Mouse (Mus musculus) kidney, postnatal 0 days (tissue): ENCODE results near the gene Kctd21. TPM values are rescaled to one million over a fixed set of nuclear protein-coding genes. Genes with fewer than 3 reads are reported as not detected.

Experiments used
- ATAC-seq: fragments of 200-750 bp; cut with Nextera tagmentation; replicated peaks from 2 replicates; pipeline ENCODE4 v1.8.0; 2017; ENCODE audit warnings: low read depth, moderate number of reproducible peaks, moderate TSS enrichment, moderate library complexity; ENCODE audit not compliant: low FRiP score
- DNase-seq: peaks from one replicate; pipeline ENCODE4 v3.0.0-alpha.2; 2016; ENCODE audit warnings: low spot score
- H3K27ac ChIP-seq: fragments of 300-500 bp; sonication (generic); 2 replicates; pipeline ENCODE4 v1.5.1; 2014; ENCODE audit warnings: mild to moderate bottlenecking
- H3K27me3 ChIP-seq: fragments of 300-500 bp; sonication (generic); 2 replicates; pipeline ENCODE4 v1.6.1; 2014; ENCODE audit warnings: low read length, mixed read lengths; ENCODE audit not compliant: insufficient read depth
- H3K36me3 ChIP-seq: fragments of 300-500 bp; sonication (generic); 2 replicates; pipeline ENCODE4 v1.6.1; 2014; ENCODE audit warnings: low read length, mixed read lengths; ENCODE audit not compliant: insufficient read depth
- H3K4me1 ChIP-seq: fragments of 300-500 bp; sonication (generic); replicated peaks from 2 replicates; pipeline ENCODE4 v1.6.1; 2014; ENCODE audit warnings: antibody characterized with exemption, low read length, mixed read lengths; ENCODE audit not compliant: insufficient read depth
- H3K4me2 ChIP-seq: fragments of 300-500 bp; sonication (generic); 2 replicates; pipeline ENCODE4 v1.6.1; 2014; ENCODE audit warnings: mild to moderate bottlenecking, low read length, moderate library complexity, mixed read lengths
- H3K4me3 ChIP-seq: fragments of 300-500 bp; sonication (generic); replicated peaks from 2 replicates; pipeline ENCODE4 v1.5.1; 2014; ENCODE audit warnings: low read depth, low read length
- H3K9ac ChIP-seq: fragments of 300-500 bp; sonication (generic); 2 replicates; pipeline ENCODE4 v1.6.1; 2014; ENCODE audit warnings: low read depth, low read length
- H3K9me3 ChIP-seq: fragments of 300-500 bp; sonication (generic); replicated peaks from 2 replicates; pipeline ENCODE4 v1.6.1; 2016; ENCODE audit warnings: low read length, inconsistent platforms, mixed read lengths
- CTCF ChIP-seq: IDR thresholded peaks from 2 replicates; pipeline ENCODE4 v1.5.1; 2016; ENCODE audit warnings: antibody characterized with exemption, low read depth, mild to moderate bottlenecking, moderate library complexity
- WGBS: fragments of 180-500 bp; shearing (Covaris S2); extraction: QIAGEN DNeasy Blood & Tissue Kit; methylation state at CpG from one replicate; pipeline ENCODE4 v1.1.7; 2014; 5-methylcytosine and 5-hydroxymethylcytosine counted together
- polyA plus RNA-seq: library from polyadenylated mRNA; unstranded; fragments of >200 nt; fragmentation: Nextera tagmentation; extraction: Ambion mirVana; gene quantifications from 2 replicates; pipeline ENCODE4 v1.2.1, GENCODE M21; 2015

The Kctd21 gene
- polyA plus RNA-seq, 1 experiment from 2014 or later: 2.0 TPM

DNA sequence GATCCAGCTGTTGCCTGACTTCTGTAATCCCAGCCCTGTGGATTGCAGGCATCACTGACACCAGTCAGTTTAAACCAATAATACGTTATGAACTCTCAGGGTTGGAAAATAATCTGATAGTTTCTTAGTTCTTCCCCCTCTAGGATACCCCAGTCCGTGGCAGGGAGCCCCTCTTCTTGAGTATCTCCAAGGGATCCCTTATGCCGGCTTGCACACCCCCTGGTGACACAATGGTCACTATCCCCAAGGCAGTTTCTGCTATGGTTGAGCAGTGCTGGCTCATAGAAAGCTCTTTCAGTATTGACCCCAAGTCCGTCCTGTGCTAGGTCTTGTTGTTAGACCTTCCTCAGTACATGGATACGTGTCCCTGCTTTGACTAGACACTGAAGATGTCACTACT lies 16.7 kb downstream of the Kctd21 start:
- TF ChIP-seq CTCF: no peak
- no peak for DNase-seq
- Histone ChIP-seq H3K9me3 (no peaks in the 10 kb centered on the region), H3K4me1 (no peaks in the 10 kb centered on the region), H3K27me3 (no peaks in the 10 kb centered on the region), H3K4me3 (no peak overlapping the region), H3K4me2 (no peak overlapping the region), H3K27ac (no peak overlapping the region), H3K9ac (no peak overlapping the region), H3K36me3 (no peaks in the 10 kb centered on the region)
- 89% methylated on average over 5 of the region's 5 CpGs for WGBS
- ATAC-seq: no peak

DNA sequence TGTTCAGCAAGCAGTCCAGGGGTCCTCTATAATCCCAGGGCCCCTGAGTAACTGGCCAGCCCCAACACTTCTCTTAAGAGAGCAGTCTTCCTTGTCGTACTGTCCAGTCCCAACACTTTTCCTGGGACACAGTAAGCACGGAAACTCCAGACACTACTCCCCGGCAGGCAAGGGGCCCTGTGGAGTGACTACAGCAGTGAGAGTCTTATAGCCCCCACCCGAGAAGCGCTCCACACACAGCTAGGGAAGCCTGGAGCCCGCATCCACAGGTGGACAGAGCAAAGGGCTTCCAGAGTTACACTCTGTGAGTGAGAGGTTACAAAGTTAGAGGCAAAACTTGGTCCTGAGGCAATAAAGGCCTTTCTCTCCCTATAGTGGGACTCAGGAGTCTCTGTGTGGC lies 17.3 kb downstream of the Kctd21 start:
- 88% methylated on average over 6 of the region's 6 CpGs for WGBS
- DNase-seq: no peak
- H3K27me3 ChIP-seq: no peaks in the 10 kb centered on the region
- H3K4me1 ChIP-seq: no peaks in the 10 kb centered on the region
- TF ChIP-seq CTCF: no peak
- no peaks in the 10 kb centered on the region for H3K9me3 ChIP-seq
- no peak overlapping the region for H3K9ac ChIP-seq
- H3K4me3 ChIP-seq: no peak overlapping the region
- H3K27ac ChIP-seq: no peak overlapping the region
- no peak for ATAC-seq
- H3K4me2 ChIP-seq: no peak overlapping the region
- no peaks in the 10 kb centered on the region for H3K36me3 ChIP-seq

DNA sequence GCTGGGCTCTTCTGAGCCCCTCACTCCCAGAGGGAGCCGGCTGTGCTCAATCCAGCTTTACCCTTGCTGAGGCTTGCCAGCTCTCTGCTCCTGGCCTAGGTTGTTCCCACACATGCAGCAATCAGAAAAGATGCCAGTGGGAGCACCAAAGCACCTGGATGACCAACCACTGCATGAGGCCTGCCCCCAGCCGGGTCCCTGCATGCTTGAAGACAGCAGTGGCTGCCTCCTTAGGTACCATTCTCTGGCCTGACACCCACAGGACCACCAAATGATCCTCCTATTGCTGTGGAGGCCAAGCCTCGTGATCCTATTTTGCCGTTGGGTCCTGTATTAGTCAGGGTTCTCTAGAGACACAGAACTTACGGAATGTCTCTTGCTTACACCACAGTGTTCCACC lies 18.8 kb downstream of the Kctd21 start:
- Histone ChIP-seq H3K9ac (no peak overlapping the region), H3K36me3 (no peaks in the 10 kb centered on the region), H3K9me3 (no peaks in the 10 kb centered on the region), H3K4me3 (no peak overlapping the region), H3K27me3 (no peaks in the 10 kb centered on the region), H3K4me2 (no peak overlapping the region), H3K4me1 (no peaks in the 10 kb centered on the region), H3K27ac (no peak overlapping the region)
- 83% methylated on average over 5 of the region's 5 CpGs for WGBS
- no peak for DNase-seq
- no peak for ATAC-seq
- no peak for TF ChIP-seq CTCF

DNA sequence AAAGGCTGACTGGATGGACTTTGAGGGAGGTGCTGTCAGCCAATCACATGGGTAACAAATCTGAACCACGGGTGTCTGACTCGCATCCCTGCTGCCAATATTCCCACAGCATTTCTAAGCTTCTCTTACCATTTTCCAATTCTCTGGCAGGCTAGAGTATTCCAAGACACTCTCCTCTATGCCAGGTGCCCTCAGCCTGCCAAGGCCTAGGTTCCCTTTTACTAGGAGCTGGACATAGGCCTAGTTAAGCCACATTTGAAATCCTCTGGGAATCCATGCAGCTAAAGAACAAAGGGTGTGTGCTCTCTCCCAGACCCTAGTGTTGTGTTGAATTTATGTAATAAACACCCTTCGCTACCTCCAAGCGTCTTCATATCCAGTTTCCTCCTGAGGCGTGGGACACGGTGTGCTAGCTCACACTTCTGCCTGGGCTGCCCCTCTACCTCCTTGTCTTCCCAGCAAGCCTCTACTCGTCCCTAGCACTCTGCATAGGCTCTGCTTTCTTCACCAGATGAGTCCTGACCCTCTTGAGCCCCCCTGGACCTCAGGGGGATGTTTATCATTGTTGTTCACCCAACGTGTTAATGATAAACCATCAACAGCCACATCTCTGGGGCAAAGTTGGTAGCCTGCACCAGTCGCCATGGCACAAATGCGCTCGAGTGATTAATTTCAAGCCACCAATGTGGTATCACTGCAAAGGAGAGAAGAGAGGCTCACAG lies 19.8 kb downstream of the Kctd21 start:
- TF ChIP-seq CTCF: no peak
- DNase-seq: no peak
- WGBS: 79% methylated on average over 11 of the region's 11 CpGs

DNA sequence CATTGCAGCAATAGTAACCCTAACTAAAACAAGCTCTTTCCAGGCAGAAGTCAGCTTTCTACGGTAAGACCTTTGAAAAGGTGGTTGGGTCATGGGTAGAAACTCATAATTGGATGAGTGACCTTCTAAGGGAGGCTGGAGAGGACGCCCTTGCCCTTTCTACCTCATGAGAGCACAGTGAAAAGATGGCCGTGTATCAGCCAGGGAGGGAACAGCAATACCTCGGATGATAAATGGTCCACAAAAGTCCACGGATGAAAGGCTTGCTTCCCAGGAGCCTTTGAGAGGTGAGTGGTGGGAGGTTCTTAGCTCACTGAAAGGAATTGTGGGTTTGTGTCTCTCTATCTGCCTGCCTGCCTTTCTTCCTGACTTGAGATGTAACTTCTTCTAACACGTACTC lies 21.2 kb downstream of the Kctd21 start:
- DNase-seq (no peak), ATAC-seq (no peak)
- WGBS: 79% methylated on average over 6 of the region's 6 CpGs

More for the DNA sequence above, 19.8 kb downstream of the Kctd21 start:
- H3K27me3 ChIP-seq: no peaks in the 10 kb centered on the region
- no peak for ATAC-seq
- H3K4me1 ChIP-seq: no peaks in the 10 kb centered on the region
- no peak overlapping the region for H3K4me2 ChIP-seq
- no peaks in the 10 kb centered on the region for H3K9me3 ChIP-seq
- H3K36me3 ChIP-seq: no peaks in the 10 kb centered on the region
- no peak overlapping the region for H3K4me3 ChIP-seq
- H3K9ac ChIP-seq: no peak overlapping the region
- no peak overlapping the region for H3K27ac ChIP-seq

DNA sequence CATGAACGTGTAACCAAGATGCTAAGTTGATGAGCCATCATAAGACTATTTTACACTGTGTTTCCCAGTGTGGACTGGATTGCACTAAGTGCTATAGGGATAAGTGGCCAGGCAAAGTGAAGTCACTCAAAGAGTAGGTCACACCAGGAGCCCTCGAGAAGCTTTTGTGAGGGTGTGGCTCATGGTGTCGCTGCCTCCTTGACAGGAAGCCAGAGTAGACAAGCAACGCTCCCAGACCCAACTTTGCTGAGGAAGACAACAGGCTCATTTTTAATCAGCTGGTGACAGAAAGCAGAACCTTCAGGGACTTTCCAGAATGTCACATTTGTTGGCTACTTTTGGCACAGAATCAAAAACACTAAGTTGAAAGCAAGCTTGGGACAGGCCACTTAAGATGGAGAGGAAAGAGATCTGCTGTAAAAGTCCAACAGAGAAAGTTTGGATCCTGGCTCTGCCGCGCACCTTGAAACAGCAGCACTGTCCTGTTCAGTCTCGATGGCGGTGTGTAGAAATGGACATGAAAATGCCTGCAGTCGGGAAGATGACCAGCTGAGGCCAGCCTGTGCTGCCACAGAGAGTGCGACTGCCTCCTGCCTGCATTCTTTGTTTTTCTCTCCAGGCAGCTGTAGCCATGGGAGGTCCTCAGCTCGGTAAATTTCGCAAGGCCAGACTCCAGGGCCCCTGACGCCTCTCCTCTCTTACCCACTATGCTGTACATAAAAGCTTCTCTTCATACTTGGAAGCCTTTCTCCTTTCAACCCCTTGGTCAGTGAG lies 23.1 kb downstream of the Kctd21 start:
- no peak for ATAC-seq
- no peaks in the 10 kb centered on the region for H3K36me3 ChIP-seq
- H3K4me3 ChIP-seq: no peak overlapping the region
- no peaks in the 10 kb centered on the region for H3K27me3 ChIP-seq
- no peaks in the 10 kb centered on the region for H3K4me1 ChIP-seq
- no peak for DNase-seq
- H3K4me2 ChIP-seq: no peak overlapping the region
- no peak overlapping the region for H3K9ac ChIP-seq
- no peak for TF ChIP-seq CTCF
- 45% methylated on average over 13 of the region's 13 CpGs for WGBS
- H3K27ac ChIP-seq: no peak overlapping the region
- no peaks in the 10 kb centered on the region for H3K9me3 ChIP-seq

More for the DNA sequence above, 21.2 kb downstream of the Kctd21 start:
- H3K4me3 ChIP-seq: no peak overlapping the region
- no peak overlapping the region for H3K9ac ChIP-seq
- H3K9me3 ChIP-seq: no peaks in the 10 kb centered on the region
- no peaks in the 10 kb centered on the region for H3K4me1 ChIP-seq
- no peak overlapping the region for H3K4me2 ChIP-seq
- no peak overlapping the region for H3K27ac ChIP-seq
- H3K27me3 ChIP-seq: no peaks in the 10 kb centered on the region
- no peak for TF ChIP-seq CTCF
- H3K36me3 ChIP-seq: no peaks in the 10 kb centered on the region
